Mouse (Mus musculus) MEL (cell line): Measurements from ENCODE around the gene Cyp2u1. TPM values are rescaled to one million over a fixed set of nuclear protein-coding genes. Genes with fewer than 3 reads are reported as not detected.

Experiments
- DNase-seq: peaks from one replicate; pipeline ENCODE4 v3.0.0; 2011; ENCODE audit warnings: low read depth, low spot score
- H3K27ac ChIP-seq: 2 replicates; pipeline ENCODE4 v1.5.1; 2012; ENCODE audit warnings: low read depth, mild to moderate bottlenecking, control low read depth, low read length, moderate library complexity; ENCODE audit not compliant: control insufficient read depth
- H3K27me3 ChIP-seq, 2 experiments: fragments of 150-350 bp in 1 of 2; sonication (generic) in 1 of 2; 2 replicates each; pipeline ENCODE4 v1.6.1; 2012; ENCODE audit warnings: low read length in 2 of 2, mild to moderate bottlenecking in 2 of 2, improper control_type of control experiment in 1 of 2, moderate library complexity in 1 of 2; ENCODE audit not compliant: insufficient read depth in 2 of 2, control insufficient read depth in 1 of 2
- H3K36me3 ChIP-seq, 2 experiments: 2 replicates each; pipeline ENCODE4 v1.6.1; 2012 to 2014; ENCODE audit warnings: low read length in 2 of 2, improper control_type of control experiment in 1 of 2, inconsistent platforms in 1 of 2, mild to moderate bottlenecking in 1 of 2; ENCODE audit not compliant: insufficient read depth in 2 of 2, control insufficient read depth in 1 of 2
- H3K4me1 ChIP-seq, 2 experiments: fragments of 150-350 bp in 1 of 2; sonication (generic) in 1 of 2; 2 replicates each; pipeline ENCODE4 v1.6.1; 2012; ENCODE audit warnings: low read length in 2 of 2, improper control_type of control experiment in 1 of 2, mild to moderate bottlenecking in 1 of 2; ENCODE audit not compliant: insufficient read depth in 2 of 2, control insufficient read depth in 1 of 2
- H3K4me3 ChIP-seq, 2 experiments: fragments of 150-350 bp in 1 of 2; sonication (generic) in 1 of 2; 2 replicates each; pipeline ENCODE4 v1.5.1; 2012; ENCODE audit warnings: low read depth in 2 of 2, low read length in 2 of 2, mild to moderate bottlenecking in 2 of 2, moderate library complexity in 2 of 2, control low read depth in 1 of 2, improper control_type of control experiment in 1 of 2; ENCODE audit not compliant: control insufficient read depth in 1 of 2, insufficient read depth in 1 of 2
- H3K79me2 ChIP-seq: 2 replicates; pipeline ENCODE4 v1.6.1; 2012; ENCODE audit warnings: mild to moderate bottlenecking, low read length, moderate library complexity; ENCODE audit not compliant: control insufficient read depth, poor library complexity, insufficient read depth
- H3K9ac ChIP-seq: 2 replicates; pipeline ENCODE4 v1.6.1; 2012; ENCODE audit warnings: low read depth, mild to moderate bottlenecking, control low read depth, low read length, moderate library complexity; ENCODE audit not compliant: control insufficient read depth, poor library complexity, severe bottlenecking
- H3K9me3 ChIP-seq: fragments of 150-350 bp; sonication (generic); replicated peaks from 2 replicates; pipeline ENCODE4 v1.6.1; 2012; ENCODE audit warnings: mild to moderate bottlenecking, low read length, improper control_type of control experiment, moderate library complexity; ENCODE audit not compliant: insufficient read depth
- BHLHE40 ChIP-seq: IDR thresholded peaks from 2 replicates; pipeline ENCODE4 v1.6.1; 2012; ENCODE audit warnings: low read depth, mild to moderate bottlenecking, inconsistent platforms, low read length, improper control_type of control experiment, borderline replicate concordance
- CHD1 ChIP-seq: IDR thresholded peaks from 2 replicates; pipeline ENCODE4 v1.6.1; 2012; ENCODE audit warnings: low read depth, mild to moderate bottlenecking, inconsistent platforms, low read length, improper control_type of control experiment
- ETS1 ChIP-seq: IDR thresholded peaks from 2 replicates; pipeline ENCODE4 v1.6.1; 2012; ENCODE audit warnings: low read depth, mild to moderate bottlenecking, inconsistent platforms, low read length, improper control_type of control experiment, moderate library complexity
- JUND ChIP-seq: IDR thresholded peaks from 2 replicates; pipeline ENCODE4 v1.6.1; 2011; ENCODE audit warnings: low read depth, mild to moderate bottlenecking, improper control_type of control experiment, low read length
- KAT2A ChIP-seq: conservative IDR thresholded peaks from 2 replicates; pipeline ENCODE4 v1.6.1; 2012; ENCODE audit warnings: low read depth, low read length, improper control_type of control experiment, inconsistent platforms
- MAFK ChIP-seq: IDR thresholded peaks from 2 replicates; pipeline ENCODE4 v1.6.1; 2011; ENCODE audit warnings: low read depth, mild to moderate bottlenecking, low read length, improper control_type of control experiment, borderline replicate concordance
- MAZ ChIP-seq: IDR thresholded peaks from 2 replicates; pipeline ENCODE4 v1.6.1; 2012; ENCODE audit warnings: low read depth, mild to moderate bottlenecking, inconsistent platforms, low read length, improper control_type of control experiment
- MEF2A ChIP-seq: IDR thresholded peaks from 2 replicates; pipeline ENCODE4 v1.6.1; 2014; ENCODE audit warnings: low read depth, mild to moderate bottlenecking, inconsistent platforms, low read length, improper control_type of control experiment; ENCODE audit not compliant: poor library complexity, insufficient replicate concordance, severe bottlenecking; ENCODE audit errors: extremely low read depth
- MXI1 ChIP-seq: IDR thresholded peaks from 2 replicates; pipeline ENCODE4 v1.6.1; 2011; ENCODE audit warnings: mild to moderate bottlenecking, low read depth, low read length, improper control_type of control experiment
- MYB ChIP-seq: IDR thresholded peaks from 2 replicates; pipeline ENCODE4 v1.6.1; 2011; ENCODE audit warnings: mild to moderate bottlenecking, low read depth, low read length, improper control_type of control experiment
- NELFE ChIP-seq: IDR thresholded peaks from 2 replicates; pipeline ENCODE4 v1.6.1; 2011; ENCODE audit warnings: low read depth, low read length, improper control_type of control experiment
- RCOR1 ChIP-seq: IDR thresholded peaks from 2 replicates; pipeline ENCODE4 v1.6.1; 2012; ENCODE audit warnings: low read depth, mild to moderate bottlenecking, inconsistent platforms, low read length, improper control_type of control experiment
- SIN3A ChIP-seq: IDR thresholded peaks from 2 replicates; pipeline ENCODE4 v1.6.1; 2012; ENCODE audit warnings: low read length, improper control_type of control experiment, inconsistent platforms
- UBTF ChIP-seq: IDR thresholded peaks from 2 replicates; pipeline ENCODE4 v1.6.1; 2012; ENCODE audit warnings: low read depth, mild to moderate bottlenecking, inconsistent platforms, low read length, improper control_type of control experiment, moderate library complexity, borderline replicate concordance; ENCODE audit not compliant: insufficient read depth
- USF1 ChIP-seq: IDR thresholded peaks from 2 replicates; pipeline ENCODE4 v1.6.1; 2014; ENCODE audit warnings: low read depth, mild to moderate bottlenecking, inconsistent platforms, low read length, improper control_type of control experiment, moderate library complexity
- ZKSCAN1 ChIP-seq: IDR thresholded peaks from 2 replicates; pipeline ENCODE4 v1.6.1; 2012; ENCODE audit warnings: low read depth, mild to moderate bottlenecking, inconsistent platforms, low read length, improper control_type of control experiment, moderate library complexity
- ZMIZ1 ChIP-seq: IDR thresholded peaks from 2 replicates; pipeline ENCODE4 v1.6.1; 2012; ENCODE audit warnings: low read depth, mild to moderate bottlenecking, inconsistent platforms, low read length, improper control_type of control experiment, moderate library complexity
- ZNF384 ChIP-seq: IDR thresholded peaks from 2 replicates; pipeline ENCODE4 v1.6.1; 2012; ENCODE audit warnings: low read depth, mild to moderate bottlenecking, inconsistent platforms, low read length, improper control_type of control experiment
- polyA plus RNA-seq, 2 experiments: library from polyadenylated mRNA; stranded (reverse) in 1 of 2; unstranded in 1 of 2; fragments of >175 nt in 1 of 2; fragments of >200 nt in 1 of 2; gene quantifications; 2 replicates each; pipeline versions ENCODE4 v1.2.1 to v1.2.4; 2012; ENCODE audit warnings: low replicate concordance in 2 of 2, low read depth in 1 of 2; ENCODE audit not compliant: insufficient read length in 2 of 2, insufficient read depth in 1 of 2, missing spikeins in 1 of 2
- total RNA-seq: library from RNA; depleted of rRNA; stranded (reverse); fragments of 300-350 nt; gene quantifications from 2 replicates; pipeline ENCODE4 v1.2.3, GENCODE M21; 2012

Gene Cyp2u1
- total and polyA plus RNA-seq, 3 experiments = 3.6 to 4.5 TPM; not detected in 1

- no peak overlapping the region for H3K27ac ChIP-seq
- no peaks in the 10 kb centered on the region for H3K27me3 ChIP-seq
- H3K79me2 ChIP-seq = no peaks in the 10 kb centered on the region
- no peak for DNase-seq
- no peak overlapping the region for H3K4me3 ChIP-seq
- H3K9me3 ChIP-seq = no peaks in the 10 kb centered on the region
- H3K36me3 ChIP-seq = no peaks in the 10 kb centered on the region
- TF ChIP-seq SIN3A = no peak
- no peak for TF ChIP-seq UBTF
- TF ChIP-seq RCOR1 = no peak
- no peak overlapping the region for H3K9ac ChIP-seq
- H3K4me1 ChIP-seq = no peaks in the 10 kb centered on the region
Measured at GRCm38 (mm10) chr3:131315957-131316510, 13.0 kb upstream of the Cyp2u1 start.

DNA sequence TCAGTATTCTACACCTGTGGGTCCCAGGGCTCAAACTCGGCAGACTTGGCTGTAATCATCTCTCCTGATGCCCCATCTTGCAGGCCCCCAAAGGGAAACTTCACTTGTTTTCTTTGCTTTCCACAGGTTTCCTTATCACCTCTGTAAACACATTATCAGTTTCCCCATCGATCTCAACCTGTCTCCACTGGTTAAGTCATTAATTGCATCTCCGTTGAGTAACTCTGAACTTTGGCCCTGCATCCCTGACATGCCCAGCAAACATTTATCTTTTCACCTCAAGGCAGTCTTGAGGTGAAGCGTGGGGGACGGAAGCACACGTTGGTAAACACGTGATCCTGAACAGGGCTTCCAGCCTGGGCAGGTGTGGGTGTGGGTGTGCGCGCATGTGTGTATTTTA, 9.3 kb upstream of the Cyp2u1 start:
- H3K9me3 ChIP-seq = no peaks in the 10 kb centered on the region
- TF ChIP-seq ETS1 = no peak
- no peak for TF ChIP-seq MEF2A
- no peak for TF ChIP-seq JUND
- no peak for TF ChIP-seq SIN3A
- no peak for TF ChIP-seq KAT2A
- no peak for TF ChIP-seq ZNF384
- TF ChIP-seq MAZ = no peak
- no peak for TF ChIP-seq CHD1
- no peak for TF ChIP-seq RCOR1
- no peak for TF ChIP-seq BHLHE40
- TF ChIP-seq USF1 = no peak
- no peak for TF ChIP-seq ZMIZ1
- no peak for TF ChIP-seq MYB
- no peak for TF ChIP-seq NELFE
- no peak for TF ChIP-seq MAFK
- TF ChIP-seq ZKSCAN1 = no peak
- no peak for TF ChIP-seq MXI1
- TF ChIP-seq, all 39 proteins: peak for 0
- Histone ChIP-seq H3K4me1 (no peaks in the 10 kb centered on the region), H3K36me3 (no peaks in the 10 kb centered on the region), H3K9ac (no peak overlapping the region), H3K4me3 (no peak overlapping the region), H3K79me2 (no peaks in the 10 kb centered on the region), H3K27me3 (no peaks in the 10 kb centered on the region; a peak in 1 of 4 replicates), H3K27ac (no peak overlapping the region)
- DNase-seq = no peak
